Mouse (Mus musculus) midbrain, embryonic 11.5 days (tissue): ENCODE data around the gene Tmem236. TPM values are rescaled to one million over a fixed set of nuclear protein-coding genes. Genes with fewer than 3 reads are reported as not detected.
A peak's percentile ranks its signal among the peaks of the same experiment; 100 is the strongest.

ENCODE experiments used
- ATAC-seq: fragments of 200-750 bp; cut with Nextera tagmentation; 2 replicates; pipeline ENCODE4 v1.8.0; 2017; ENCODE audit warnings: moderate TSS enrichment, moderate library complexity; ENCODE audit not compliant: low FRiP score
- DNase-seq: peaks from one replicate; pipeline ENCODE4 v3.0.0; 2015; ENCODE audit warnings: low spot score; ENCODE audit errors: missing footprints
- H3K27ac ChIP-seq: fragments of 300-500 bp; sonication (generic); 2 replicates; pipeline ENCODE4 v1.5.1; 2014; ENCODE audit warnings: low read depth, low read length
- H3K27me3 ChIP-seq: fragments of 300-500 bp; sonication (generic); 2 replicates; pipeline ENCODE4 v1.6.1; 2014; ENCODE audit warnings: mild to moderate bottlenecking, low read length, moderate library complexity, mixed read lengths; ENCODE audit not compliant: control insufficient read depth, insufficient read depth
- H3K36me3 ChIP-seq: fragments of 300-500 bp; sonication (generic); 2 replicates; pipeline ENCODE4 v1.6.1; 2014; ENCODE audit warnings: mild to moderate bottlenecking, low read length, moderate library complexity, mixed read lengths; ENCODE audit not compliant: control insufficient read depth, insufficient read depth
- H3K4me1 ChIP-seq: fragments of 300-500 bp; sonication (generic); 2 replicates; pipeline ENCODE4 v1.6.1; 2014; ENCODE audit warnings: low read length; ENCODE audit not compliant: control insufficient read depth, insufficient read depth
- H3K4me2 ChIP-seq: fragments of 300-500 bp; sonication (generic); 2 replicates; pipeline ENCODE4 v1.6.1; 2014; ENCODE audit warnings: mild to moderate bottlenecking, moderate library complexity
- H3K4me3 ChIP-seq: fragments of 300-500 bp; sonication (generic); 2 replicates; pipeline ENCODE4 v1.5.1; 2014; ENCODE audit warnings: low read depth, low read length
- H3K9ac ChIP-seq: fragments of 300-500 bp; sonication (generic); 2 replicates; pipeline ENCODE4 v1.6.1; 2014; ENCODE audit warnings: low read length
- H3K9me3 ChIP-seq: fragments of 300-500 bp; sonication (generic); 2 replicates; pipeline ENCODE4 v1.6.1; 2016; ENCODE audit warnings: low read length; ENCODE audit not compliant: control insufficient read depth
- whole genome bisulfite sequencing: fragments of 180-500 bp; shearing (Covaris S2); extraction: QIAGEN DNeasy Blood & Tissue Kit; methylation state at CpG from one replicate; pipeline ENCODE4 v1.1.7; 2014; 5-methylcytosine and 5-hydroxymethylcytosine counted together
- polyA plus RNA-seq: library from polyadenylated mRNA; unstranded; fragments of >200 nt; fragmentation: Nextera tagmentation; extraction: Ambion mirVana; gene quantifications from 2 replicates; pipeline ENCODE4 v1.2.1, GENCODE M21; 2014

Tmem236 gene
- polyA plus RNA-seq, 1 experiment from 2014 or later = 0.08 TPM

- WGBS = 85% methylated on average over 4 of the region's 4 CpGs
- H3K36me3 ChIP-seq = no peaks in the 10 kb centered on the region
Measured at GRCm38 (mm10) chr2:14206798-14207197, 32.5 kb downstream of the Tmem236 start.

GRCm38 (mm10) chr2:14210731-14211130 is 36.4 kb downstream of the Tmem236 start:
- Histone ChIP-seq H3K27me3 (no peaks in the 10 kb centered on the region), H3K9ac (no peak overlapping the region), H3K4me2 (no peak overlapping the region), H3K9me3 (no peaks in the 10 kb centered on the region), H3K27ac (no peak overlapping the region), H3K36me3 (no peaks in the 10 kb centered on the region), H3K4me1 (0 out of 2 replicates have a peak, but pooled peaks cover 2% of the 10 kb centered on the region), H3K4me3 (no peak overlapping the region)
- DNase-seq = no peak
- WGBS = 96% methylated on average over 1 of the region's 1 CpGs
- no peak for ATAC-seq

More at GRCm38 (mm10) chr2:14206798-14207197, 32.5 kb downstream of the Tmem236 start:
- ATAC-seq (no peak), DNase-seq (peak; percentile 45)
- Histone ChIP-seq H3K9me3 (no peaks in the 10 kb centered on the region), H3K4me3 (no peak overlapping the region), H3K4me2 (no peak overlapping the region), H3K9ac (no peak overlapping the region), H3K4me1 (no peaks in the 10 kb centered on the region), H3K27me3 (no peaks in the 10 kb centered on the region), H3K27ac (no peak overlapping the region)

GRCm38 (mm10) chr2:14211606-14212005 is 37.3 kb downstream of the Tmem236 start:
- no peaks in the 10 kb centered on the region for H3K36me3 ChIP-seq
- no peak overlapping the region for H3K4me3 ChIP-seq
- H3K4me2 ChIP-seq = no peak overlapping the region
- H3K4me1 ChIP-seq = 0 out of 2 replicates have a peak, but pooled peaks cover 2% of the 10 kb centered on the region
- DNase-seq (peak; percentile 39), ATAC-seq (no peak)
- no peak overlapping the region for H3K9ac ChIP-seq
- no peaks in the 10 kb centered on the region for H3K27me3 ChIP-seq
- H3K27ac ChIP-seq = no peak overlapping the region
- H3K9me3 ChIP-seq = no peaks in the 10 kb centered on the region

GRCm38 (mm10) chr2:14214764-14215163 is 40.4 kb downstream of the Tmem236 start:
- H3K4me2 ChIP-seq = no peak overlapping the region
- no peak overlapping the region for H3K27ac ChIP-seq
- H3K4me3 ChIP-seq = no peak overlapping the region
- H3K36me3 ChIP-seq = no peaks in the 10 kb centered on the region
- no peak overlapping the region for H3K9ac ChIP-seq
- 9% methylated on average over 3 of the region's 3 CpGs for WGBS
- no peaks in the 10 kb centered on the region for H3K9me3 ChIP-seq
- 0 out of 2 replicates have a peak, but pooled peaks cover 2% of the 10 kb centered on the region for H3K4me1 ChIP-seq
- DNase-seq (peak; percentile 84), ATAC-seq (peak; percentile 88)
- H3K27me3 ChIP-seq = no peaks in the 10 kb centered on the region

GRCm38 (mm10) chr2:14216653-14217052 is 42.3 kb downstream of the Tmem236 start:
- Histone ChIP-seq H3K9me3 (no peaks in the 10 kb centered on the region), H3K4me2 (no peak overlapping the region), H3K27ac (no peak overlapping the region), H3K4me1 (0 out of 2 replicates have a peak, but pooled peaks cover 2% of the 10 kb centered on the region), H3K4me3 (no peak overlapping the region), H3K27me3 (no peaks in the 10 kb centered on the region), H3K36me3 (no peaks in the 10 kb centered on the region), H3K9ac (no peak overlapping the region)
- WGBS = 84% methylated on average over 3 of the region's 3 CpGs
- no peak for ATAC-seq
- peak; percentile 54 for DNase-seq

- WGBS = 80% methylated on average over 6 of the region's 6 CpGs
- Histone ChIP-seq H3K9me3 (no peaks in the 10 kb centered on the region), H3K4me3 (no peak overlapping the region), H3K4me1 (0 out of 2 replicates have a peak, but pooled peaks cover 2% of the 10 kb centered on the region), H3K36me3 (no peaks in the 10 kb centered on the region), H3K4me2 (no peak overlapping the region), H3K27ac (no peak overlapping the region), H3K9ac (no peak overlapping the region), H3K27me3 (no peaks in the 10 kb centered on the region)
- ATAC-seq (no peak), DNase-seq (peak; percentile 33)
Measured at GRCm38 (mm10) chr2:14218126-14218525, 43.8 kb downstream of the Tmem236 start.

- no peak overlapping the region for H3K9ac ChIP-seq
- WGBS = 81% methylated on average over 3 of the region's 4 CpGs
Measured at GRCm38 (mm10) chr2:14224387-14224786, 50.1 kb downstream of the Tmem236 start.

GRCm38 (mm10) chr2:14228495-14228894 is 54.2 kb downstream of the Tmem236 start:
- H3K27ac ChIP-seq = no peak overlapping the region
- no peaks in the 10 kb centered on the region for H3K9me3 ChIP-seq

More at GRCm38 (mm10) chr2:14224387-14224786, 50.1 kb downstream of the Tmem236 start:
- Histone ChIP-seq H3K4me2 (no peak overlapping the region), H3K27ac (no peak overlapping the region), H3K4me1 (no peaks in the 10 kb centered on the region), H3K36me3 (no peaks in the 10 kb centered on the region), H3K4me3 (no peak overlapping the region), H3K27me3 (no peaks in the 10 kb centered on the region), H3K9me3 (no peaks in the 10 kb centered on the region)
- DNase-seq (no peak), ATAC-seq (no peak)

GRCm38 (mm10) chr2:14229149-14229548 is 54.8 kb downstream of the Tmem236 start, which contains the start of gene Mrc1:
Gene Mrc1, plus strand, starts transcription at chr2:14229392.
- 64% methylated on average over 3 of the region's 3 CpGs for whole genome bisulfite sequencing
- H3K36me3 ChIP-seq = no peaks in the 10 kb centered on the region
- H3K9me3 ChIP-seq = no peaks in the 10 kb centered on the region
- DNase-seq = no peak
- no peaks in the 10 kb centered on the region for H3K27me3 ChIP-seq
- no peak within 1 kb of the TSS for H3K4me3 ChIP-seq
- H3K27ac ChIP-seq = no peak within 1 kb of the TSS
- ATAC-seq = no peak
- no peak within 1 kb of the TSS for H3K4me2 ChIP-seq
- H3K9ac ChIP-seq = no peak within 1 kb of the TSS
- H3K4me1 ChIP-seq = no peaks in the 10 kb centered on the region

More at GRCm38 (mm10) chr2:14228495-14228894, 54.2 kb downstream of the Tmem236 start:
- Histone ChIP-seq H3K4me3 (no peak overlapping the region), H3K27me3 (no peaks in the 10 kb centered on the region), H3K4me1 (no peaks in the 10 kb centered on the region), H3K36me3 (no peaks in the 10 kb centered on the region), H3K9ac (no peak overlapping the region), H3K4me2 (no peak overlapping the region)
- ATAC-seq (no peak), DNase-seq (no peak)
- 84% methylated on average over 6 of the region's 6 CpGs for WGBS
